Mouse (Mus musculus) kidney, adult 18-20 months (tissue): ENCODE measurements around the gene Gpc1.
A peak's percentile ranks its signal among the peaks of the same experiment; 100 is the strongest.

Experiments used
- DNase-seq: peaks from one replicate; pipeline ENCODE4 v3.0.0; 2021

The Gpc1 gene

GRCm38 (mm10) chr1:92888901-92889655 is 57.6 kb downstream of the Gpc1 start:
- no peak for DNase-seq

GRCm38 (mm10) chr1:92892791-92893190 is 61.3 kb downstream of the Gpc1 start:
- DNase-seq: no peak

- no peak for DNase-seq
Measured at GRCm38 (mm10) chr1:92893896-92894295, 62.5 kb downstream of the Gpc1 start.

- DNase-seq: peak; percentile 76
Measured at GRCm38 (mm10) chr1:92895089-92895488, 63.6 kb downstream of the Gpc1 start.

- DNase-seq: peak; percentile 69
Measured at GRCm38 (mm10) chr1:92902786-92903185, 71.3 kb downstream of the Gpc1 start, which contains the start of gene Ankmy1. Ankmy1 (minus strand) TSS chr1:92902906.

- no peak for DNase-seq
Measured at GRCm38 (mm10) chr1:92903627-92904026, 72.2 kb downstream of the Gpc1 start.

GRCm38 (mm10) chr1:92905703-92906310 is 74.4 kb downstream of the Gpc1 start:
- no peak for DNase-seq

- peak; percentile 92 for DNase-seq
Measured at GRCm38 (mm10) chr1:92906779-92907631, 75.6 kb downstream of the Gpc1 start, which contains the start of gene Dusp28. Dusp28 (plus strand) TSS chr1:92906981.

- no peak for DNase-seq
Measured at GRCm38 (mm10) chr1:92907632-92908360, 76.4 kb downstream of the Gpc1 start.

GRCm38 (mm10) chr1:92908664-92909063 is 77.2 kb downstream of the Gpc1 start:
- DNase-seq: no peak

GRCm38 (mm10) chr1:92909068-92909467 is 77.6 kb downstream of the Gpc1 start:
- no peak for DNase-seq
